Mouse (Mus musculus): ENCODE measurements around the gene Rsl24d1. TPM values are rescaled to one million over a fixed set of nuclear protein-coding genes. Genes with fewer than 3 reads are reported as not detected.
"Not testable (repeated sequence)": the region's sequence is repeated elsewhere in the genome, so short reads cannot be mapped to it uniquely, and the experiment has no call there.

Rsl24d1 gene
- total RNA-seq, 2 experiments from 2014 or later: 58.4 to 59.7 TPM

DNA sequence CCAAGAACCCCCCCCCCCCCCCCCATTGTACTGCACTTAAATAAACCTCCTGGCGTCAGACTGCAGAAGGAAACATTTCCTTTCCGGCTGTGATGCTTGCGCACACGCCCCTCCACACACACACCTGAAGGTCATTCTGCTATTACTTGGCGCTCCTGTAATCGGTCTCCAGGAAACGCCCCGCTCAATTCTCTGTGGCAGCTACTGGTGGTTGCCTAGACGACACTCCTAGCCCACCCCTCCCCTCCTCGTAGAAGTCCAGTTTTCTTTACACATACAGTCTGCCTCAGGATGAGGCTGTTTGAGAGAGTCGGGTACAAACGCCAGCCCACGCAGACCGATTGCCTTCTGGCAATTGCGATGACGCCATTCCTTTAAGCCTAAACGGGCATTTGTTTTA, 18.6 kb upstream of the Rsl24d1 start:
- peak in 1 of 2 experiments; percentile 35 for DNase-seq (ENCODE audit: extremely low spot score in 1 of 2, low spot score in 2 of 2)
- intact Hi-C loops (cut with DNase I): no loop called here

DNA sequence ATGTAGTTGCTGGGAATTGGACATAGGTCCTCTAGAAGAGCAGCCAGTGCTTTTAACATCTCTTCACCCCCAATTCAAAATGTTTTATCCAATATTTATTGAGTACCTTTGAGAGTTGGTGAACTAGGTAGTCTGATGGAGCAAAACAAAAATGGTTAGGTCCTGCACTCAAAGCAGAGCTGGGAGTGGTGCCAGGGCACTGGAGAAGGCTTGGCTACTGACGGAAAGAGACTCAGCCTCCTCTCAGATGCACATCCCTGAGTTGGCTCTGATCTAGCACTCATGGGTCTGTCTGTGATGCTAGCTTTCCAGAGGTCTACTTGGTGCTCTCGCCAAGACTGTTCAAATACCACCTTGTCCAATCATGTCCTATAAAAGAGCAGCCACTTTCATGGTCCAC, 15.3 kb upstream of the Rsl24d1 start:
- intact Hi-C loops (cut with DNase I): no loop called here

GRCm38 (mm10) chr9:73101536-73101935, 11.7 kb upstream of the Rsl24d1 start, which contains the start of gene Khdc3:
TSS of gene Khdc3 (plus strand) at chr9:73101836.
- no peak for DNase-seq (ENCODE audit: extremely low spot score in 1 of 2, low spot score in 2 of 2)
- intact Hi-C loops (cut with DNase I): no loop called here

More for the DNA sequence above, 15.3 kb upstream of the Rsl24d1 start:
- no peak for DNase-seq (ENCODE audit: extremely low spot score in 1 of 2, low spot score in 2 of 2)

GRCm38 (mm10) chr9:73102181-73102580, 11.0 kb upstream of the Rsl24d1 start, which contains the start of gene Gm20509:
TSS of gene Gm20509 (plus strand) at chr9:73102470.
- intact Hi-C loops (cut with DNase I): no loop called here
- no peak for DNase-seq (ENCODE audit: extremely low spot score in 1 of 2, low spot score in 2 of 2)

DNA sequence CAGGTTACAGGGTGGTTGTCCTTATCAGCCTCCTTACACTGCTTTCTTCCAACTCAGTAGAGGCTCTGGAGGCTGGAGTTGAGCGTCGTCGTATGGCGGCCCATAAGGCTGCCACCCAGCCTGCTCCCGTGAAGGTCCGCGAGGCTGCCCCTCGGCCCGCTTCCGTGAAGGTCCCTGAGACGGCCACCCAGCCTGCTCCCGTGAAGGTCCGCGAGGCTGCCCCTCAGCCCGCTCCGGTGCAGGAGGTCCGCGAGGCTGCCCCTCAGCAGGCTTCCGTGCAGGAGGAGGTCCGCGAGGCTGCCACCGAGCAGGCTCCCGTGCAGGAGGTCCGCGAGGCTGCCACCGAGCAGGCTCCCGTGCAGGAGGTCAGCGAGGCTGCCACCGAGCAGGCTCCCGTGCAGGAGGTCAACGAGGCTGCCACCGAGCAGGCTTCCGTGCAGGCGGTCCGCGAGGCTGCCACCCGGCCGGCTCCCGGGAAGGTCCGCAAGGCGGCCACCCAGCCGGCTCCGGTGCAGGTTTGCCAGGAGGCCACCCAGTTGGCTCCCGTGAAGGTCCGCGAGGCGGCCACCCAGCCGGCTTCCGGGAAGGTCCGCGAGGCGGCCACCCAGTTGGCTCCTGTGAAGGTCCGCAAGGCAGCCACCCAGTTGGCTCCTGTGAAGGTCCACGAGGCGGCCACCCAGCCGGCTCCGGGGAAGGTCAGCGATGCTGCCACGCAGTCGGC, 9.9 kb upstream of the Rsl24d1 start:
- peak in 1 of 2 experiments; percentile 57 for DNase-seq (ENCODE audit: extremely low spot score in 1 of 2, low spot score in 2 of 2)

DNA sequence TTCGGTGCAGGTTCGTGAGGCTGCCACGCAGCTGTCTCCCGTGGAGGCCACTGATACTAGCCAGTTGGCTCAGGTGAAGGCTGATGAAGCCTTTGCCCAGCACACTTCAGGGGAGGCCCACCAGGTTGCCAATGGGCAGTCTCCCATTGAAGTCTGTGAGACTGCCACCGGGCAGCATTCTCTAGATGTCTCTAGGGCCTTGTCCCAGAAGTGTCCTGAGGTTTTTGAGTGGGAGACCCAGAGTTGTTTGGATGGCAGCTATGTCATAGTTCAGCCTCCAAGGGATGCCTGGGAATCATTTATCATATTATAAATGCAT, 9.4 kb upstream of the Rsl24d1 start:
- no peak for DNase-seq (ENCODE audit: extremely low spot score in 1 of 2, low spot score in 2 of 2)
- intact Hi-C loops (cut with DNase I): no loop called here

More for the DNA sequence above, 9.9 kb upstream of the Rsl24d1 start:
- intact Hi-C loops (cut with DNase I): no loop called here

DNA sequence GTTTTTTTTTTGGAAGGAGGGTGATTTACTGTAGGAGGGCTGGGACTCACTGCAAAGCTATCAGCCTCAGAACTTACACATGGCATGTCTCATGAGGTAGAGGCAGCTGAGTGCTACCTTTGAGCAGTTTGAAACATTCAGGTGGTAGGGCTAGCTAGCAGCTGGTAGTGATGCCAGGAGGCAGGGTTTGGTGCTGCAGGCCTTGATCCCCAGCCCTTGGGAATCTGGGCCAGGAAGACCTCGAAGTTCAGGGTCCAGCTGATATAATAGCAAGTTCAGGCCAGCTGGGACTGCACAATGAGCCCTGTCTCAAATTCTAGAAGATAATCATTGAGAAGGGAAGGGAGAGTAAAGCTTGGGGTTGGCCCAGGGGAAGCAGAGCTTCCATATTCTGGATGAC, 8.1 kb upstream of the Rsl24d1 start:
- DNase-seq (ENCODE audit: extremely low spot score in 1 of 2, low spot score in 2 of 2): no peak
- intact Hi-C loops (cut with DNase I): no loop called here

DNA sequence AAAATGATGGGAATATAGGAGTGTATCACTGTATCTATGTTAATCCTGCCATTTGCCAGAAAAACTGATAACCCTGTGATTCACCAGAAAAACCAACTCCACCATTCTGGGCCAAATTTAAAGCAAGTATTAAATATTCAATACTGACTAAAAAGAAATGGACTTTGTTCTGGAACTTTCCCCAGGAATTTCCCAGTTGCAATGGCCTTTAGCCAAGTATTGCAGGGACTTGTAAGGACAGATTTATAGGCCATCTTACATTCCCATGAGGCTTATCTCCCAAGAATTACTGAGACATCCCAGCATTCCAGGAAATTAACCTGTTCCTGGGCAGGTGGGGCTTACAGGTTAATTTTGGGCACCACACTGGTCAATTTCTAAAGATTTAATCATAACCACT, 7.5 kb upstream of the Rsl24d1 start:
- no peak for DNase-seq (ENCODE audit: extremely low spot score in 1 of 2, low spot score in 2 of 2)
- intact Hi-C loops (cut with DNase I): no loop called here

DNA sequence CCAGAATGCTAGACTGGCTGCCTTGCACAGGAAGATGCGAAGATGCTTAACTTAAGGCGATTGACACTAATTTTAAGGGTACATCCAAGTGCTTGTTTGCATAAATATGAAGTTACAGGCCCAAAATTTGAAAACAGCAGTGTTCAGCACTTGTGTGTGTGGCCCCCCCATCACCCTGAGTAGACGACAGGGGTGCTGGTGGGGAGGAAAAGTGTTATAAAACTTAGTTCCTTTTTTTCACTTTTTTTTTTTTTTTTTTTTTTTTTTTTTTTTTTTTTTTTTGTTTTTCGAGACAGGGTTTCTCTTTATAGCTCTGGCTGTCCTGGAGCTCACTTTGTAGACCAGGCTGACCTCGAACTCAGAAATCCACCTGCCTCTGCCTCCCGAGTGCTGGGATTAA, 3.5 kb downstream of the Rsl24d1 start:
- intact Hi-C loops (cut with DNase I); DNase-seq (ENCODE audit: extremely low spot score in 1 of 2, low spot score in 2 of 2): not testable (repeated sequence)

DNA sequence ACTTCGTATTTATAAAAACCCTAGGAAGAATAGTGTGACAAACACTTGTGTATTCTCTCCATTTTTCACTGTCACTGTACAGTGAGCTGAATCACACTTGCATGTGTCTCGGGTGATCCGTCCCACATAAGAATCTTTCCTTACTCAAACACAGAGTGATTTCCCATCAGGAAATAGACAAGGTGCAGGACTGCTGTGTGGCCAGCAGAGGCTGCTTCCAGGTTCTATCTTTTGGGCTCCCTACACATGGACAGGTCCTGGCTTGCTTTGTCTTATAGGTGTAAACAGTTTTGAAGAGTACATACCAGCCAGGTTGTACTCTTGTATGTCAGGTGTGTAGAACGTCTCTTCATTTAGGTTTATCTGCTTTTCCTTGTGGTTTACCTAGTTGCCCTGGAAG, 4.8 kb downstream of the Rsl24d1 start:
- DNase-seq (ENCODE audit: extremely low spot score in 1 of 2, low spot score in 2 of 2): no peak
- intact Hi-C loops (cut with DNase I): no loop called here

- intact Hi-C loops (cut with DNase I): no loop called here
- peak in 1 of 2 experiments; percentile 44 for DNase-seq (ENCODE audit: extremely low spot score in 1 of 2, low spot score in 2 of 2)
Measured at GRCm38 (mm10) chr9:73121735-73122134, 8.5 kb downstream of the Rsl24d1 start.

- no peak for DNase-seq (ENCODE audit: extremely low spot score in 1 of 2, low spot score in 2 of 2)
- intact Hi-C loops (cut with DNase I): no loop called here
Measured at GRCm38 (mm10) chr9:73125043-73125570, 11.9 kb downstream of the Rsl24d1 start.

- intact Hi-C loops (cut with DNase I): no loop called here
- no peak for DNase-seq (ENCODE audit: extremely low spot score in 1 of 2, low spot score in 2 of 2)
Measured at GRCm38 (mm10) chr9:73127457-73127856, 14.2 kb downstream of the Rsl24d1 start.

DNA sequence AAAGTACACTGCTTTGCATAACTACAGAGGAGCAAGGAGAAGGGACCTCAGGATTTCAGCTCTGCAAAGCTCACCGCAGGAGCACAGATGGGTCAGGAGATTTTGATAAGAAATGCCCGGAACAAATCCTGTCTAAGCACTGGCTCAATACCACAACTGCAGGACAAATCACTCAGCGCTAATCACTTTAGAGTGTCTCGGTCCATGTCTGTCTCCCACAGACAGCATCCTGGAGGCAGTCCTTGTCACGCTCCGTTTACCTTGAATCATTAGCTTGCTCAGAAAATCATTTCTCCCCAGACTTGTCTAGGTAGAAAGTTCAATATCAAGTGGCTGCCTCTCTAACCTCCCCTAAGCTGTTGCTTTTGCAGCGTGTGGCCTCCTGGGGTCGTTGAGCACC, 16.6 kb downstream of the Rsl24d1 start:
- no peak for DNase-seq (ENCODE audit: extremely low spot score in 1 of 2, low spot score in 2 of 2)
- intact Hi-C loops (cut with DNase I): no loop called here

GRCm38 (mm10) chr9:73130529-73130928, 17.3 kb downstream of the Rsl24d1 start:
- DNase-seq (ENCODE audit: extremely low spot score in 1 of 2, low spot score in 2 of 2): no peak
- intact Hi-C loops (cut with DNase I): no loop called here

DNA sequence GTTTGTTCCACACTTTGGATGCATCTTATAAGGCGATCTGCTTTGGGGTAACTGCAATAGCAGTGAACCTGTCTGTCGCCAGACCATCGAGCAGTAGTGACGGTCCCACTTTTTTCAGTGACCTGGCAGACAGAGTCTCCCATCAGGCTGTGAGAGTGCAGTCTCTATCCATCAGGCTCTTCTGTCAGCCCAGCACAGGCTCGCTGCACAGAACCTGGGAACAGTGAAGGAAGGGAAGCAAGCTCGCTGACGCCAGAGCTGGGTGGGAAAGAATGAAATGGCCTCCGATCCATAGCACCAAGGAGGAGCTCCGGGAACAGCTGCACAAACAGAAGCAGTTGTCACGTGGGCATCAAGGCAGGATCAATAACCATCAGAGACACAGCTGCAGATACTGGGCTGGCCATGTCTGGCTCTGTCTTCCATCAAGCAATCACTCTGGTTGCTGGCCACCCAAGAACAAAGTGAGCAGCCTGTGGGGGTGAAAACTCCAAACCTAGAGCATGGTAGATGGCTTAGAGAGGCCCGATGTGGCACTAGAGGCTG, 24.2 kb downstream of the Rsl24d1 start:
- no peak for DNase-seq (ENCODE audit: extremely low spot score in 1 of 2, low spot score in 2 of 2)
- intact Hi-C loops (cut with DNase I): no loop called here

DNA sequence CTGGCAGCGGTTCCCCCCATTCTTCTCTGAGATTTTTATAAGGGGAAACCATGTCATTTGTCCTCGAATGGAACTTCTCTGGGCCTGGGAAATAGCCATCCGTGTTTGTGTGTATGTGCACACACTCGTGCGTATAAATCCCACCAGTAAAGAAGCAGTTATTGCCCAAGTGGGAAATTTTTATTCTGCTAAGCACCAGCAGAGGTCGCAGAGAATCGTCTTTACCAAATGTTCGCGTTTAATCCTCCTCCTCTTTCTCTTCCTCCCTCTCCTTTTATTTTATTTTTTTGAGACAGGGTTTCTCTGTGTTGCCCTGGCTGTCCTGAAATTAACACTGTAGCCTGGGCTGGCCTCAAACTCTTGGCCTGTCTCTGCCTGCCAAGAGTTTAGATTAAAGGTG, 41.1 kb downstream of the Rsl24d1 start:
- intact Hi-C loops (cut with DNase I): no loop called here

DNA sequence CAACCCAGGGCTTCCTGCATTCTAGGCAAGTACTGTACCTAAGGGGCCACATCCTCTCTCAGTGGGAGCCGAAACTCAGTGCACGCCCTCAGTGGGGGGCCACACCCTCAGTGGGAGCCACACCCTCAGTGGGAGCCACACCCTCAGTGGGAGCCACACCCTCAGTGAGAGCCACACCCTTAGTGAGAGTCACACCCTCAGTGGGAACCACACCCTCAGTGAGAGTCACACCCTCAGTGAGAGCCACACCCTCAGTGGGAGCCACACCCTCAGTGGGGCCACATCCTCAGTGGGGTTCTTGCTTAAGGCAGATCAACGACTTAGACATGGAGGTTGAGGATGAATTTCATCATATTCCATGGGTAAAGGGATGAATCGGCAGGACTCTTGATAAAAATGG, 44.7 kb downstream of the Rsl24d1 start:
- DNase-seq (ENCODE audit: extremely low spot score in 1 of 2, low spot score in 2 of 2): no peak
- intact Hi-C loops (cut with DNase I): no loop called here

More for the DNA sequence above, 41.1 kb downstream of the Rsl24d1 start:
- DNase-seq (ENCODE audit: extremely low spot score in 1 of 2, low spot score in 2 of 2): no peak

- DNase-seq (ENCODE audit: extremely low spot score in 1 of 2, low spot score in 2 of 2): peak in 1 of 2 experiments; percentile 34
- intact Hi-C loops (cut with DNase I): no loop called here
Measured at GRCm38 (mm10) chr9:73159265-73159664, 46.0 kb downstream of the Rsl24d1 start.

DNA sequence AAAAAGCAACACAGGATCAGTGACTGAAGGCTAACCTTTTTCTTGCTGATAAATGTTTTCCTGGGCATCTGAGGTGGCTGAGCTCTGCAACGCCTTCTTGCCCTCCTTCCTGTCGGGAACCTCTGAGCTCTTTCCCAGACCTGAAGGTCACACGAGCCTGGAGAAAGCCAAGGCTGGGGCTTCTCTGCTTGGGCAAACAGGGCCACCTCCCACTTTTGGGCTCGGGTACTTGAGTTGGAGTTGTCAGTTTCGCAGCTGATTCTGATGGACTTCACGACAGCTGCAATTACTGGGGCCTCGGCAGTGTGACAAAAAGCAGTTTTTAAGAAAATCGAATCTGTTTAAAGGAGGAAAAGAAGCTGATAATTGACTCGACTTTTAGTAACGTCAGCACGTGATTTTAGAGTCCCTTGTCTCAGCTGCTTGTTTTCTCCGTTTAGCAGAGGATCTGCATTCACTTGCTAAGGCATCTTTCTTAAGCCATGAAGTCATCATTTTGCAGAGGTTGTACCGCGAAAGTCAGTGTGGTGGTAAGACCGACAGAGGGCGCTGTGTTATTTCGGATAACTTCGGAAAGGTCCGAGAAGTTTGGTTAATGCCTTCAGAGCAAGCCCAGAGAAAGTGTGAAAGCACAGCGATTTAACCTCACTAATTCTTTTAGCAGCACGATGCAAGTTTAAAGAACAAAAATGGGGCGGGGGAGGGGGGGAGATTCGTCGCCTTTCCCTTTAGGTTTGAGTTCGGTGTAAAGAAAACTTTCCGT, 49.5 kb downstream of the Rsl24d1 start:
- intact Hi-C loops (cut with DNase I): loop anchor here (5.0 to 10.0 kb wide), 3 partner anchors 482 to 915 kb away; no protein-coding TSS in a partner anchor
- DNase-seq (ENCODE audit: extremely low spot score in 1 of 2, low spot score in 2 of 2): peak; percentile 75 to 83

Data from left cerebral cortex, postnatal 10 days (tissue).